Mouse (Mus musculus): Measurements from ENCODE around the gene Aurkb.

The Aurkb gene

DNA sequence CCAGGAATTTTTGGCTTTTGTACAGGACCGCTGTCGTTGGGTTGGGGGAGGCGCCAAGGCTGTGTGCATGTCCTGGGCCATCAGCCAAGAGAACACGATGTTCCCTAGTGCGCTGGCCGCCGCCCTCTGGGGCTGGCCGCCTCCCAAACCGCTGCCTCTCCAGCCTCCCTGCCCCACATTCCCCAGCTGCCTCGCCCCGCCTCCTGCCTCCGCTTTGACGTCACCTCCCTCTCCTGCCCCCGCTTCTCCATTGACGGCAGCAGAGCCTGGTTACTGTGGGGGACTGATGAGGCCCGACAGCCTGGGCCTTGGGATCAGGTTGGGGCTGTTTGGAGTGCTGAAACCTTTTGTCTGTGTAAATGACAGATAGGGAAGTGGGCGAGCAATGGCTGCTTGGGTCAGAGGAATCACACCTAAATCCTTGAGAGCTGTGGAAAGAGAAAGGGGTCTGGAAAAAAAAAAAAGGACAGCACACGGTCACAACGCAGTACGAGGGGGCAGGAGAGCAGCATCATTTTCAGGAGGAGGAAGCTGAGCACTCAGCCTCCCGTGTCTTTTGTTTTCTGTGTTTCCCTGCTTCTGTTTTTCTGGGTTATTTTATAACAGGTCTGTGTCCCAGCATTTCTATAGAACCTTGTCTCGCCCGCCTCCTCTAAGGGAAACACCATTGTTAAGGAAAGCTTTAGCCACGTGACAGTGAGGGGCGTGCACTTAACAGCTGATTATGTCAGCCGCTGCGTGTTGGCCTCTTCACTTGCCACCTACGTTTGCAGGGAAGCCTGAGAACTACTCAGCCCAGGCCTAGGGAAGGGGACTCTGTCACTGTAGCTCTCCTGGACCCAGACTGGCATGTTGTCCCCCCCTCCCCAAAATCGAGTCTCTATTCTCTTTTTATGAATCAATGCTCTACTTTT lies 51.8 kb downstream of the Aurkb start:
- in situ Hi-C loops (cut with MseI, MboI) = no loop called here

- in situ Hi-C loops (cut with MseI, MboI) = no loop called here
These were observed 52.8 kb downstream of the Aurkb start for GRCm38 (mm10) chr11:69098039-69098761.

DNA sequence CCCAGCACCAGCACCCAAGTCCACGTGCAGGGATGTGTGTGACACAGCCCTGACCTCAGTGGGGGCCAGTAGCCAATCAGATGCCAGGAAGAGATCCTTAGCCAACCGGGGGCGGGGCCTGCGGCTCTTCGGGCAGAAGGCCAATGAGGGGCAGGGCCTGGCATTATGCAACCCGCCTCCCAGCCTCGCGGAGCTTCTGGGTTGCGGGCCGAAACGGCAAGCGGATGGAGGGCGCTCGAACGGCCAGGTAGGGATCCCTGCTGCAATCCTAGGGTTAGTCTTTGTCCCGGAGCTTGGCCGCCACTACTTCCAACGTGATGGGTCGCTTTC lies 53.3 kb downstream of the Aurkb start:
- in situ Hi-C loops (cut with MseI, MboI) = no loop called here

DNA sequence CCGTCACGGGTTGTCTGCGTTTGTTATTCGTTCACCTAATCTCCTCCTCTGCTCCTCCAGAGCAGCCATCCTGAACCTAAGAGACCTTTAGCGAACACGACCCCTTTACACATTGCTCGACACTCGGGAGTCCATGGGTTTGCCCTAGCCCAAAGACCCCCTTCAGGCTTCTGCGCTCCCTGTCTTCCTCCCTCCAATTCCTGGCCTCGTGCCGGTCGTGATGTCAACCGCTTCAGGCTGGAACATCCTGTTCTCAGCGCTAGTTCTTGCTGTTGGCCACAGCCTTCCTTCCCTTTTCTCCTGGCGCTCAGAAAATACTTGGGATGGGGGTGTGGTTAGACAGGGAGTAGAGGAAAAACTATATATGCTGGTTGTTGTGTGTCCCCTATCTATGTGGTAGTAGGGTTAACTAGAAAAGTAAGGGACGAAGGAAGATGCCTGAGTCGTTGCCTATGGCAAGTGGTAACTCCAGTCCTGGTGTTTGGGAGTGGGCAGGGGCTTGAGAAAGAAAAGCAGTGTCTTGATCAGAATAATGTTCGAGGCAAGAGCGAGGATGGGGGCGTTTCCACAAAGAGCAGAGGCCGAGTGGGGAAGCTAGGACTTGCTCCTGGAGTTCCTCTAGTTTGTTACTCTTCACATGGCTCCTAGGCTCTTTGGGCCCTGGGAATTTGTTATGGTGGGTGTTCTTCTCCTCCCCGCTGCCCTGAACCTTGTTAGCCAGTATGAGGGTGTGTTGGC lies 53.9 kb downstream of the Aurkb start:
- in situ Hi-C loops (cut with MseI, MboI) = no loop called here

DNA sequence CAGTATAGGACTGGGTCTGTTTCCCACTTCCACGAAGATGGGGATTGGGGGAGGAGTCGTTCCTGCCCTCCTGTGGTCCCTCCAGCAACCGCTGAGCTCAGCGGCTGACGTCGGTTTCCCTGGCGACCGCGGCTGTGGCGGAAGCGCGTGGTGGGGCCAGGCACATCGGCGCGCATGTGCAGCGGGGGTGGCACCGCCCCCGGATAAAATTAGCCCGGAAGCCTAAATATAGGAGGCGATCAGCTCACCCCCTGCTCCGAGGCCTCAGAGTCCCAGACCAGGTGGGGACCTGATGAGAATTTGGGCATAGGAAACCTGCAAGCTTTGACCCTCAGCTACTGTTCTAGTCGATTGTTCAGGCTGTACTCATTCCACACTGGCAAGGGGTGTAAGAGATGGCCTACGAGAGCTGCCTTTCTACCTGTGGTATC lies 54.5 kb downstream of the Aurkb start:
- in situ Hi-C loops (cut with MseI, MboI) = no loop called here

DNA sequence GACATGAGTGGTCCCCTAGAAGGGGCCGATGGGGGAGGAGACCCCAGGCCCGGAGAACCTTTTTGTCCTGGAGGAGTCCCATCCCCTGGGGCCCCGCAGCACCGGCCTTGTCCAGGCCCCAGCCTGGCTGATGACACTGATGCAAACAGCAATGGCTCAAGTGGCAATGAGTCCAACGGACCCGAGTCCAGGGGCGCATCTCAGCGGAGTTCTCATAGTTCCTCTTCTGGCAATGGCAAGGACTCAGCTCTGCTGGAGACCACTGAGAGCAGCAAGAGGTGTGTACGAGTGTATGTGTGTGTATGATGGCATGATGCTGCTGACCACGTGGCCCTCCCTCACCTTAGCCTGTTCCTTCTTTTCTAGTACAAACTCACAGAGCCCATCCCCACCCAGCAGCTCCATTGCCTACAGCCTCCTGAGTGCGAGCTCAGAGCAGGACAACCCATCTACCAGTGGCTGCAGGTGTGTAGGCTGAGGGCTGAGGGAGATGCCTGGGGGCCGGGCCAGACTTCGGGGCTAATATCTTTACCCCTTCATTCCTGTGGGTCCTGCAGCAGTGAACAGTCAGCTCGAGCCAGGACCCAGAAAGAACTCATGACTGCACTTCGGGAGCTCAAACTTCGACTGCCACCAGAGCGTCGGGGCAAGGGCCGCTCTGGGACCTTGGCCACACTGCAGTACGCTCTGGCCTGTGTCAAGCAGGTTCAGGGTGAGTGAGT lies 55.4 kb downstream of the Aurkb start:
- in situ Hi-C loops (cut with MseI, MboI) = no loop called here

All from mouse trophoblast stem cell (cell line).